Comparison of ENCODE assay signal across 7 mouse cellular contexts in the genomic region with DNA sequence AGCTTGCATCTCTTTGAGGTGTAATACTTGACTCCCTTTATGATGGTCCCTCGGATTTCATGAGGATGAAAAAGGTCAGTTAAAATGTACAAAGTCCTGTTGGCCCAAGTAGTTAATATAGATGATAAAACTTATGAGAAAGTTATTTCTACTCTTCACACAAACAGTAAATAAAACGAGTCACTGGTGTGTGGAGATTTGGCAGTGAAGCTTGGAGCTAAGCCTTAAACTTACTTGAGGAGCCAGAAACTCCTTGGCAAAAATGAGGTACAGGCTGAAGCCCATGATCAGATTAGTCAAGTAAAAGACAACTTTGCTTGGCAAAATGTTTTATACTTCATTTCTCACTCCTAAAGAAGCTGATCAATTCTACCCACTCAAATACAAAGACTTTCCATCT.
A peak's percentile ranks its signal among the peaks of the same experiment; 100 is the strongest.
DNase-seq lines count a peak whose midpoint lies in the region; ATAC-seq and TF ChIP-seq lines count a peak whose summit lies in the region.

No protein-coding gene starts in this region.

- ATAC-seq in hindbrain, embryonic 11.5 days (ENCODE audit: low FRiP score) = no peak
- no peak for ATAC-seq in hindbrain, postnatal 0 days
- no peak for ATAC-seq in neural tube, embryonic 12.5 days (ENCODE audit: low FRiP score, low read depth)

- no peaks in the 10 kb centered on the region for H3K9me3 ChIP-seq in hindbrain, embryonic 11.5 days (ENCODE audit: control insufficient read depth, low read length)
- H3K9me3 ChIP-seq in hindbrain, postnatal 0 days (ENCODE audit: low read length) = no peaks in the 10 kb centered on the region
- no peaks in the 10 kb centered on the region for H3K9me3 ChIP-seq in neural tube, embryonic 12.5 days
- H3K9me3 ChIP-seq in limb, embryonic 10.5 days (replicated peaks) = no peaks in the 10 kb centered on the region

- peaks cover 3% of the 10 kb centered on the region; the same call in 1 of the 2 replicates for H3K4me1 ChIP-seq in hindbrain, embryonic 11.5 days (replicated peaks; ENCODE audit: control insufficient read depth, insufficient read depth, low read length)
- H3K4me1 ChIP-seq in hindbrain, postnatal 0 days (ENCODE audit: insufficient read depth, low read length) = 0 out of 2 replicates have a peak, but pooled peaks cover 28% of the 10 kb centered on the region
- H3K4me1 ChIP-seq in neural tube, embryonic 12.5 days = peaks cover 34% of the 10 kb centered on the region
- peaks cover 51% of the 10 kb centered on the region for H3K4me1 ChIP-seq in limb, embryonic 10.5 days

- H3K9ac ChIP-seq in hindbrain, embryonic 11.5 days (ENCODE audit: low read depth, low read length) = no peak overlapping the region; the same call in 1 of the 2 replicates
- H3K9ac ChIP-seq in hindbrain, postnatal 0 days (replicated peaks; ENCODE audit: low read length) = no peak overlapping the region
- no peak overlapping the region for H3K9ac ChIP-seq in neural tube, embryonic 12.5 days

- H3K27ac ChIP-seq in hindbrain, embryonic 11.5 days (ENCODE audit: low read depth, low read length) = peak overlapping the region; percentile 99; the same call in 1 of the 2 replicates
- H3K27ac ChIP-seq in hindbrain, postnatal 0 days = no peak overlapping the region; the same call in 1 of the 2 replicates
- no peak overlapping the region for H3K27ac ChIP-seq in neural tube, embryonic 12.5 days
- H3K27ac ChIP-seq in limb, embryonic 10.5 days = peak overlapping the region; percentile 99

- no peaks in the 10 kb centered on the region for H3K36me3 ChIP-seq in hindbrain, embryonic 11.5 days (ENCODE audit: control insufficient read depth, insufficient read depth, low read length)
- H3K36me3 ChIP-seq in hindbrain, postnatal 0 days (ENCODE audit: insufficient read depth, low read length) = no peaks in the 10 kb centered on the region
- peaks cover 8% of the 10 kb centered on the region; the same call in 1 of the 2 replicates for H3K36me3 ChIP-seq in neural tube, embryonic 12.5 days
- peaks cover 25% of the 10 kb centered on the region for H3K36me3 ChIP-seq in limb, embryonic 10.5 days

- TF ChIP-seq CTCF in hindbrain, postnatal 0 days (IDR thresholded peaks at IDR 0.05; ENCODE audit: low read depth) = no peak

- DNase-seq in hindbrain, embryonic 11.5 days (ENCODE audit: low spot score) = no peak
- no peak for DNase-seq in hindbrain, postnatal 0 days (ENCODE audit: low spot score)
- no peak for DNase-seq in neural tube, embryonic 10.5 days (ENCODE audit: extremely low spot score, low spot score)
- no peak for DNase-seq in limb, embryonic 10.5 days (ENCODE audit: low spot score)
- DNase-seq in adrenal gland, postnatal 4 days (ENCODE audit: low spot score in 2 of 2) = no peak
- no peak for DNase-seq in thymus, postnatal 36 days

- H3K4me2 ChIP-seq in hindbrain, embryonic 11.5 days (replicated peaks; ENCODE audit: low read depth, low read length) = peak overlapping the region; percentile 88
- H3K4me2 ChIP-seq in hindbrain, postnatal 0 days (ENCODE audit: low read depth, low read length) = no peak overlapping the region
- peak overlapping the region; percentile 88 for H3K4me2 ChIP-seq in neural tube, embryonic 12.5 days (replicated peaks)

- no peak overlapping the region for H3K4me3 ChIP-seq in hindbrain, embryonic 11.5 days (ENCODE audit: low read depth, low read length)
- H3K4me3 ChIP-seq in hindbrain, postnatal 0 days (ENCODE audit: low read length) = no peak overlapping the region
- H3K4me3 ChIP-seq in neural tube, embryonic 12.5 days = no peak overlapping the region
- H3K4me3 ChIP-seq in limb, embryonic 10.5 days = peak overlapping the region; percentile 90

- H3K27me3 ChIP-seq in hindbrain, embryonic 11.5 days (ENCODE audit: control insufficient read depth, insufficient read depth, low read length) = no peaks in the 10 kb centered on the region
- H3K27me3 ChIP-seq in hindbrain, postnatal 0 days (ENCODE audit: insufficient read depth, low read length) = no peaks in the 10 kb centered on the region
- no peaks in the 10 kb centered on the region for H3K27me3 ChIP-seq in neural tube, embryonic 12.5 days (replicated peaks)
- no peaks in the 10 kb centered on the region for H3K27me3 ChIP-seq in limb, embryonic 10.5 days (ENCODE audit: low read depth, poor library complexity, severe bottlenecking)

- WGBS in hindbrain, embryonic 11.5 days = 62% methylated on average over 2 of the region's 2 CpGs
- WGBS in hindbrain, postnatal 0 days = 55% methylated on average over 2 of the region's 2 CpGs
- WGBS in neural tube, embryonic 12.5 days = 51% methylated on average over 2 of the region's 2 CpGs
- WGBS in limb, embryonic 10.5 days = 49% methylated on average over 2 of the region's 2 CpGs

Comparison
In these comparisons a context has a peak if more than half of its experiments do, and no peak if none do; other contexts are left out.
1. H3K27ac ChIP-seq: peak in hindbrain, embryonic 11.5 days (single experiment) and limb, embryonic 10.5 days (single experiment); none in hindbrain, postnatal 0 days (single experiment) and neural tube, embryonic 12.5 days (single experiment).